Mouse (Mus musculus): ENCODE results near the gene Acsl3. TPM values are rescaled to one million over a fixed set of nuclear protein-coding genes. Genes with fewer than 3 reads are reported as not detected.

Gene Acsl3
- polyA plus RNA-seq, 1 experiment from 2014 or later: 63.4 TPM

DNA sequence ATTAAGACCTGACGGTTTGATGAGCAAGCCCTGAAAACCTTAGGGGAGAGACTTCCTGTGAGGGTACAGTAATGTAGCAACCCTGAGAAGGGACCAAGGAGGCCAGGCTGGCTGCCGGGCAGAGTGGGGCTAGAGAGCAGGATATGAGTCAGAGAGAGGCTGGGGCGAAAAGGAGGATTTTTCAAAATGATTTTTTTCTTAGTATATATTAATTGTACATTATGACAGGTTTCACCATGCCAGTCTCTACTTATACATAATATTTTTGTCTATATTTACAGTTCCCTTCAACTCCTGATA lies 67.5 kb downstream of the Acsl3 start:
- Histone ChIP-seq H3K27ac (no peak overlapping the region), H3K4me2 (no peak overlapping the region), H3K4me3 (no peak overlapping the region), H3K4me1 (0 out of 2 replicates have a peak, but pooled peaks cover 6% of the 10 kb centered on the region), H3K36me3 (ENCODE audit: poor library complexity, severe bottlenecking) (no peaks in the 10 kb centered on the region), H3K9me3 (replicated peaks) (no peaks in the 10 kb centered on the region), H3K27me3 (no peaks in the 10 kb centered on the region), H3K9ac (no peak overlapping the region)
- peak; percentile 48; the same call in 1 of the 2 replicates for ATAC-seq
- 81% methylated on average over 3 of the region's 3 CpGs for WGBS

DNA sequence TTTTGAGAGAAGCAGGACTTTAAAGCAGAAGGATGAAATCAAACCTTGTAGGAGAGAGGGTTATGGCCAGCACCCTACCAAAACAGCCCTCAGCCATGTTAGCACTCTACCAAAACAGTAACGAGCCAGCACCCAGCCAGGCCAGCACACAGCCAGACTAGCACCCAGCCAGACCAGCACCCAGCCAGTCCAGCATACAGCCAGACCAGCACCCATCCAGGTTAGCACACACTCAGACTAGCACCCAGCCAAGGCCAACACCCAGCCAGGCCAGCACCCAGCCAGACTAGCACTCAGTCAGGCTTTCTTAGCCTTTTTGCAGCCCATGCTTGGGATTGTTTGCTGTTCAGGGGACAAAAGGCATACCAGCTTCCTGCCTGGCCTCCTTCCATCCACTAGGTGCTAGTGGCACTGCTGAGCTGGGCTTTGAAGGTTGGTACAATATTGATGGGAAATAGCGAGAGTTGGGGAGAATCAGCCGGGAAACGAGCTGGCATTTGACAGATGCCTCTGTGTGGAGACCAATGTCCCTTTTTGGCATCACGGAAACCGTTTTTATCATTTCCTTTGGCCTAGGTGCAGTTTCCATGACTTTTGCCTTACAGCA lies 68.1 kb downstream of the Acsl3 start:
- ATAC-seq: peak; percentile 20; the same call in 1 of the 2 replicates
- no peak overlapping the region for H3K27ac ChIP-seq
- 70% methylated on average over 6 of the region's 6 CpGs for WGBS
- H3K4me2 ChIP-seq: no peak overlapping the region
- H3K9ac ChIP-seq: no peak overlapping the region
- no peaks in the 10 kb centered on the region for H3K36me3 ChIP-seq (ENCODE audit: poor library complexity, severe bottlenecking)
- 0 out of 2 replicates have a peak, but pooled peaks cover 6% of the 10 kb centered on the region for H3K4me1 ChIP-seq
- H3K4me3 ChIP-seq: no peak overlapping the region
- no peaks in the 10 kb centered on the region for H3K27me3 ChIP-seq
- no peaks in the 10 kb centered on the region for H3K9me3 ChIP-seq (replicated peaks)

DNA sequence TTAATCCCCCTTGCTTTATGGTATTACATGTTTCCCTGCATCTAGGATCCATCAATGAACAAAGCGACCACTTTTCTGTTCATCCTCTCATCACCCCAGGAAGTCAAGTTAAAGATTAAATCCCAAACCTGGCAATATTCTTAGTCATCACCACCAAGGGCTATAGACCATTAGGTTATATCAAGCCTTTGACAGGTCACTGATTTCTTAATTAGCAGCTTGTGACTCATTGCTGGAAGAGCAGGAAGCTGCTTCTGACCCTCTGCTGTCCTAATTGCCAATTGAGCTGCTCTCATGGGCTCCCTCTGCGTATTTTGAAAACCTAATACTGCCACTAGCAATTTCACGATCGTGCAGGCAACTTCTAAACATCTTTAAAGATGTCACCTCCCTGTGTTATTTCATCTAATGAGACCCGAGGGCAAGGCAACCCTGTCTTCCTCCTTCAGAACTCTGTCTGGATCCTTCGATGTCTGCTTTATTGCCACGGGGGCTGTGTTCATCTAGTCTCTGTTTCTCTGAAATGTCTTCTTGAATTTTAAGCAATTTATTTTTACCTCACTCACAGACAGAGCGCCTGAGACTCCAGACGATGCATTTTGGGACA lies 72.6 kb downstream of the Acsl3 start:
- H3K4me1 ChIP-seq: 0 out of 2 replicates have a peak, but pooled peaks cover 3% of the 10 kb centered on the region

DNA sequence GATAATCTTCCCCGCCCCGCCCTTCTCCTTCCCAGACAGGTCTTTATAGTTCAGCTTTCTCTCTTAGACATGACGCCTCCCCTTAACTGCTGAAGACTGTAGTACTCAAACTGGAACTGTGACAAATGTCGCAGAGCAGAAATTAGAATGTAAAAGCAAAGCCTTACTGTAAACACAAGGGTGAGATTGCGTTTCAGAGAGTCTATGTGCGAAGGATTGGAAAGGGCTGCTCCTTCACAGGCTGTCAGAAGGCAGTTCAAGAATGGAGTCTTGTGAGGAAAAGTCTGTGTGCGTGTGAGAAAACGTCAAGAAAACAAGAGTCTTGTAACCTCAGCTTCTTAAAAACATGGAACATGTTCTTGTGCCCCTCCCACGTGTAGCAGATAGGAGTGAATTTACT lies 74.7 kb downstream of the Acsl3 start:
- 93% methylated on average over 9 of the region's 9 CpGs for WGBS
- Histone ChIP-seq H3K36me3 (ENCODE audit: poor library complexity, severe bottlenecking) (no peaks in the 10 kb centered on the region), H3K27ac (no peak overlapping the region), H3K4me3 (no peak overlapping the region), H3K4me1 (no peaks in the 10 kb centered on the region), H3K9me3 (replicated peaks) (no peaks in the 10 kb centered on the region), H3K9ac (no peak overlapping the region), H3K27me3 (no peaks in the 10 kb centered on the region), H3K4me2 (no peak overlapping the region)
- no peak for ATAC-seq

More for the DNA sequence above, 72.6 kb downstream of the Acsl3 start:
- no peaks in the 10 kb centered on the region for H3K9me3 ChIP-seq (replicated peaks)
- 79% methylated on average over 9 of the region's 9 CpGs for WGBS
- no peak overlapping the region for H3K27ac ChIP-seq
- H3K9ac ChIP-seq: no peak overlapping the region
- no peaks in the 10 kb centered on the region for H3K36me3 ChIP-seq (ENCODE audit: poor library complexity, severe bottlenecking)
- H3K27me3 ChIP-seq: no peaks in the 10 kb centered on the region
- no peak for ATAC-seq
- H3K4me2 ChIP-seq: no peak overlapping the region
- no peak overlapping the region for H3K4me3 ChIP-seq

DNA sequence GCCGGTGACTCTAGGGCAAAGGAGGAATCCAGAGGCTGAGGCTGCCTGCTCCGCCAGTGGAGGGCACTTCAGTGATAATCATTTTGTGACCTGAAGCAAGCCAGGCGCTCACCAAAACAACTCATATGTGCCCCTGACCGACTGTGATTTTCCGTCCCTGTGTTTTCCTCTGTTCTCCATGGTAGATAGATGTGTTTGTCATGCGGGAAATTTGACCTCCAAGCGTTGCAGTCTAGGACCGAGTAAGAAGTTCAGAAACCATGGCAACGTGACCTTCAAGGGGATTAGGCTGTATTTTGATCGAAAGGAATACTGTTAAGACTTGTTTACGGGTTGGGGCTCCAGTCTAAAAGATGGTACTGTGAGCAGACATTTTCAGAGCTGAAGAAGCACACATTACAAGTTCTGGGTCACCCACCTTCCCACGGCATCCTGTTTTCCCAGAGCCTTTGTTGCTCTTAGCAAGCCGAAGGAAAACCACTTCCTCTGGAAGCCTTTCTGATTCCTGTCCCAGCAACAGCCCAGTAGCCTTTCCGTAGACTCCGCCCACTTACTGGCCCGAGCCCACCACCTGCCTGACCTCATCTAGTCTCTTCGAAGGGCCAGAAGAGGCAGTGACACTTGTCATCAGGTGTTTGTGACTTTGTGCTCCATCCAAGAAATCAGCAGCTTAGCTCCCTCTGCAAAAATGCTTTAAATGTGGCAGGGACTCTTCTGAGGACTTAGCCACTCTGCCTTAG lies 76.8 kb downstream of the Acsl3 start:
- 77% methylated on average over 17 of the region's 17 CpGs for WGBS
- no peak for ATAC-seq
- Histone ChIP-seq H3K27ac (no peak overlapping the region), H3K9me3 (replicated peaks) (no peaks in the 10 kb centered on the region), H3K4me3 (no peak overlapping the region), H3K27me3 (no peaks in the 10 kb centered on the region), H3K9ac (no peak overlapping the region), H3K4me1 (no peaks in the 10 kb centered on the region), H3K36me3 (ENCODE audit: poor library complexity, severe bottlenecking) (no peaks in the 10 kb centered on the region), H3K4me2 (no peak overlapping the region)

DNA sequence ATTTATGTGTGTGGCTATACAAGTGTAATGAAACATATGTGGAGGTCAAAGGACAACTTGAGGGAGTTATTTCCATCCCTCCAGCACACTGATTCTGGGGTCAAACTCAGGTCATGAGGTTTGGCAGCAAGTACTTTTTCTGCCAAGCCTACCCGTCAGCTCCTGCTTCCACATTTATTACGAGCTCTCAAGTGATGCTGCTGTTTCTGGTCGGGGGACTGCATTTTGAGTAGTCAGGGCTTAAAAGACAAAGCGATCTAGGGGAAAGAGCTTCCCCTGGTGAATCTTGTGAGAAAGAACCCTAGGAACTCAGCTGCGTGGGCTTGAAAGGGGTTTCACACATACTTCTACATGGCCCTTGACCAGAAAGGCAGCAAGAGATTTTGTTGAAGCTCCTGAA lies 80.0 kb downstream of the Acsl3 start:
- Histone ChIP-seq H3K9ac (no peak overlapping the region), H3K4me3 (no peak overlapping the region), H3K27ac (no peak overlapping the region), H3K4me1 (no peaks in the 10 kb centered on the region), H3K36me3 (ENCODE audit: poor library complexity, severe bottlenecking) (no peaks in the 10 kb centered on the region), H3K4me2 (no peak overlapping the region), H3K27me3 (no peaks in the 10 kb centered on the region), H3K9me3 (replicated peaks) (no peaks in the 10 kb centered on the region)
- ATAC-seq: no peak
- 74% methylated on average over 5 of the region's 5 CpGs for WGBS

DNA sequence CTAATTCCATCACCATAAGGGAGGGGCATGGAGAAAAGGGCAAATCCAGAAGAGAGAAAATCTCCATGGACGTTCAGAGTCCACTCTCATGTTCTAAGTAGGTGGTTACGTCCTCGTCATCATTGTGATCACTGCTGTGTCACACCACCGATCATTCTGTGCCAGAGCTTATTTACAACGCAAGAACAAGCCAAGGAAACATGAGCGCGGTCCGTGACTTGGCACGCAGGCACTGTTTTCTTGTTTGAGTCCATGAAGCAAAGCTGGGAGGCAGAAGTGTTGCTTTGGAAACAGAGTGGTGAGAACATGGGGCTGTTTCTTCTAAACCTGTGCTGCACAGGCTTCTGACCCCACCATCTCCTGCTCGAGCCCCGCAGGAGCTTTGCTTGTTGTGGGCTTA lies 83.1 kb downstream of the Acsl3 start:
- no peaks in the 10 kb centered on the region for H3K36me3 ChIP-seq (ENCODE audit: poor library complexity, severe bottlenecking)
- H3K4me3 ChIP-seq: no peak overlapping the region
- no peak overlapping the region for H3K9ac ChIP-seq
- H3K4me2 ChIP-seq: no peak overlapping the region
- 89% methylated on average over 11 of the region's 11 CpGs for WGBS
- H3K27me3 ChIP-seq: no peaks in the 10 kb centered on the region
- no peaks in the 10 kb centered on the region for H3K4me1 ChIP-seq
- no peaks in the 10 kb centered on the region for H3K9me3 ChIP-seq (replicated peaks)
- no peak overlapping the region for H3K27ac ChIP-seq
- no peak for ATAC-seq

DNA sequence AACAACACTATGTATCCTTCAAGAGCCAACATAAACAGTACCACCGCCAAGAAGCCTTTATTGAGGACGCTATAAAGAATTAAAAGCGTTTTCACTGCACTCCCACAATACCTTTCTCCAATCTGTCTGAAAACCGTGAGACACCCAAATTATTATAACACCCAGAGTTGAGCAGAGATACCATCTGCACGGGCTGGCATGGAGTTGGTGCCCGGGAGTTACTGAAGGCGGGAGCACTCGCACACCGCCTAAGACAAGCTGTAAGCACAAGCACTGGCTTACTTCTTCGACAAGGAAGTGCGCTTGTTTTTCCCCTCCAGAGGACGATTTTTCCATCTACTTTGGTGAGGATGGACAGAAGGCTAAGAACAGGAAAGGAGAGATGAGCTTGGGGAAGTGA lies 84.6 kb downstream of the Acsl3 start:
- Histone ChIP-seq H3K9ac (no peak overlapping the region), H3K27ac (no peak overlapping the region), H3K4me2 (no peak overlapping the region), H3K4me3 (no peak overlapping the region), H3K9me3 (replicated peaks) (no peaks in the 10 kb centered on the region), H3K36me3 (ENCODE audit: poor library complexity, severe bottlenecking) (no peaks in the 10 kb centered on the region), H3K4me1 (no peaks in the 10 kb centered on the region), H3K27me3 (no peaks in the 10 kb centered on the region)
- 88% methylated on average over 12 of the region's 12 CpGs for WGBS
- peak; percentile 76; the same call in 1 of the 2 replicates for ATAC-seq

DNA sequence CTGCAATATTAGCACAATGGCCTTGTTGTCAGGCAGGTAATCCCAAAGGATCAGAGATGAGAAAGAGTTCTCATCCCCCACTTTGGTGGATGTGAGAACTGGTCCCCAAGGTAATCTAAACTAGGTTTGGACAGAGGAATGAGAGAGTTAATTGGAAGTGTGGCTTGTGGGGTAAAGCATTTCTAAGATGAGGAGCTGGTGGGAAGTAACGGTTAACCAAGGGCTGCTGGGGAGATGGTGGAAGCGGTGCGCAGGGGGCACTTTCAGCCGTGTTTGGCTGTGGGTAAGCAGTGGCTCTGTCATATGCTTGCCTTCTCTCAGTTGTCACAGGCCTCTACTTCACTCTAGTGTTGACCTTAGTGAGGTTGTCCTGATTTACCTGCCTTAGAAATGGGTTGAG lies 85.7 kb downstream of the Acsl3 start:
- WGBS: 89% methylated on average over 4 of the region's 4 CpGs
- no peak overlapping the region for H3K4me3 ChIP-seq
- H3K4me2 ChIP-seq: no peak overlapping the region
- H3K27ac ChIP-seq: no peak overlapping the region
- no peaks in the 10 kb centered on the region for H3K36me3 ChIP-seq (ENCODE audit: poor library complexity, severe bottlenecking)
- H3K9ac ChIP-seq: no peak overlapping the region
- ATAC-seq: no peak
- H3K9me3 ChIP-seq (replicated peaks): no peaks in the 10 kb centered on the region; the same call in 1 of the 2 replicates
- H3K4me1 ChIP-seq: no peaks in the 10 kb centered on the region
- no peaks in the 10 kb centered on the region for H3K27me3 ChIP-seq

DNA sequence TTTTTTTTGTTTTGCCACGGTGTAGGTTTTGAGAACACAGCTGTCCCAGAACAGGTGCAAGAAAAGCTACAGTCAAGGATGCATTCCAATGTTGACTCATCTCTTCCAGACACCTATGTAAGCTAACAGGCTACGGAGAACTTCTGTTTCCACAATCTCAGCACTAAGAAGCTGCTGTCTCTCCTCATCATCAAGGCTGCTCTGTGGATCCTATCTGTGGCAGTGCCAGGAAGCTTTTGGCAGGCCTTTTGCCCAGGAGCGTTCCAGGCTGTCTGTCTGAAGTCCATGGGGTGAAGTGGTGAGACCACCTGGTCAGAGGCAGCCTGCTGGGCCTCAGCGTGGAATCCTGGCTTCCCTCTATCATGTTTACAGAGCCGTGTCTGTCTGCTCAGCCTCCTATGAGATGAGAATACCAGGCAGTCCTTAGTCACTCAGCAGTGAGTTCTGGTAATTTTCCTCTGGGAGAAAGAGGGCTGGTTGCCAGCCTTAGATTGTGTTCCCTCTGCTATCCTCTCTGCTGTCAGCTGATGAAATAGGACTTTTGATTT lies 87.7 kb downstream of the Acsl3 start:
- H3K27me3 ChIP-seq: no peaks in the 10 kb centered on the region
- H3K4me3 ChIP-seq: no peak overlapping the region
- H3K36me3 ChIP-seq (ENCODE audit: poor library complexity, severe bottlenecking): no peaks in the 10 kb centered on the region
- H3K9me3 ChIP-seq (replicated peaks): no peaks in the 10 kb centered on the region; the same call in 1 of the 2 replicates
- H3K9ac ChIP-seq: no peak overlapping the region
- H3K4me2 ChIP-seq: no peak overlapping the region
- WGBS: 69% methylated on average over 5 of the region's 5 CpGs
- no peaks in the 10 kb centered on the region for H3K4me1 ChIP-seq
- ATAC-seq: no peak
- H3K27ac ChIP-seq: peak overlapping the region; percentile 44; the same call in 1 of the 2 replicates
